Mouse (Mus musculus) lung, adult 10 weeks (tissue): ENCODE measurements around the gene Bend6. TPM values are rescaled to one million over a fixed set of nuclear protein-coding genes. Genes with fewer than 3 reads are reported as not detected.

Experiments
- polyA plus RNA-seq: library from polyadenylated mRNA; stranded (reverse); fragments of 350-450 nt; fragmentation: Illumina TruSeq; extraction: RNeasy Lipid Tissue Mini Kit (QIAGEN cat#74804); gene quantifications from one replicate; pipeline ENCODE4 v1.2.3, GENCODE M21; 2014; ENCODE audit warnings: low read depth, low replicate concordance; ENCODE audit not compliant: insufficient read depth

Gene Bend6
- 0.77 TPM for polyA plus RNA-seq

GRCm38 (mm10) chr1:33907421-33908190 lies at the start of gene Bend6:
TSS of gene Bend6 (minus strand) at chr1:33907816.

GRCm38 (mm10) chr1:33908191-33908962 lies 761 bp upstream of the Bend6 start, which contains the start of gene Dst:
TSS of gene Dst (plus strand) at chr1:33908225.

GRCm38 (mm10) chr1:33813868-33814794 lies 93.5 kb downstream of the Bend6 start, which contains the start of gene Zfp451:
TSS of gene Zfp451 (minus strand) at chr1:33814595.

Other genes with a start within 250 kb of the Bend6 start
- 4.5 TPM for gene Prim2, start 238.0 kb downstream of the Bend6 start, polyA plus RNA-seq
- gene Rab23, start 187.9 kb downstream of the Bend6 start, polyA plus RNA-seq: 6.0 TPM
- gene Bag2, start 150.0 kb downstream of the Bend6 start, polyA plus RNA-seq: 7.6 TPM
- 7.5 TPM for gene Zfp451, start 93.2 kb downstream of the Bend6 start, polyA plus RNA-seq
- 16.7 TPM for gene Dst, start 409 bp upstream of the Bend6 start, polyA plus RNA-seq